Mouse (Mus musculus) kidney, adult 2 months (tissue): Measurements from ENCODE around the gene Ankrd39.

Source experiments
- CTCF ChIP-seq: fragments of 200-500 bp; conservative IDR thresholded peaks from 2 replicates; pipeline ENCODE4 v1.5.1; 2011; ENCODE audit warnings: low read depth, mild to moderate bottlenecking, control low read depth, low read length, moderate library complexity, mixed read lengths; ENCODE audit not compliant: insufficient read depth, insufficient read length
- POLR2A ChIP-seq: fragments of 200-500 bp; IDR thresholded peaks from one replicate; pipeline ENCODE4 v1.6.1; 2011; ENCODE audit warnings: low read depth, low read length, control low read depth

DNA sequence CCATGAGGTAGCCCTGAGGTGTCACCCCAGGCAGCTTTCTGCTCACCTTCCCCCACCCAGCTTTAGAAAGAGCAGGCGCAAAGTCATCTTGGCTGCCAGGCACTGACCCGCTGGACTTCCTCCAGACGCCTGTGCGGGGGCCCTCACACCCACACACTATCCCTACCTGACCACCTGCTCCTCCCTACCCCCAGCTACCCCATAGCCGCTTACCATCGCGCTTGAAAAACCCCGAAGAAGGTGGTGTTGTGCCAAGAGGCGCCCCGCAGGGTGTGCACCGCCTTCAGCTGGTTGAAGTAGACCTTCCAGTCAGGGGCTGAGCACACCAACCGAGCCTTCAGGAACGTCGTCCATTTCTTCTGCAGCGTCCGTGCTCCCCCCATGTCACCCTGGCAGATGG lies 5.3 kb upstream of the Ankrd39 start:
- TF ChIP-seq CTCF (no peak), POLR2A (no peak)
